Comparison of ENCODE assay signal across 10 mouse cellular contexts in genomic region chr14:103680285-103680819, GRCm38 (mm10). TPM values are rescaled to one million over a fixed set of nuclear protein-coding genes. Genes with fewer than 3 reads are reported as not detected.
DNase-seq lines count a peak whose midpoint lies in the region; ATAC-seq and TF ChIP-seq lines count a peak whose summit lies in the region.
"Had no signal": no experiment of that assay in that cellular context is flagged by ENCODE, and none has a peak within 500 bp of the region (broad histone marks: within the 10 kb centered on the region; RNA-seq: fewer than 3 reads in every experiment).

No protein-coding gene starts in this region.

- H3K4me3 ChIP-seq in heart, embryonic 13.5 days: peak overlapping the region; percentile 46
- H3K4me3 ChIP-seq in cortical plate, adult 2 months (ENCODE audit: insufficient read depth, low read length): no peak overlapping the region
- H3K4me3 ChIP-seq in hindbrain, embryonic 14.5 days (replicated peaks; ENCODE audit: low read length): no peak overlapping the region
- H3K4me3 ChIP-seq in midbrain, embryonic 14.5 days (replicated peaks; ENCODE audit: low read depth, low read length): no peak overlapping the region
- H3K4me3 ChIP-seq: embryonic facial prominence, embryonic 12.5 days had no signal

- no peak for ATAC-seq in heart, embryonic 13.5 days (ENCODE audit: extremely low read depth, insufficient number of reproducible peaks, low FRiP score, low TSS enrichment)
- ATAC-seq in hindbrain, embryonic 14.5 days (ENCODE audit: low FRiP score): peak; percentile 24; the same call in 1 of the 2 replicates
- no peak for ATAC-seq in midbrain, embryonic 14.5 days (ENCODE audit: low FRiP score, low TSS enrichment)
- ATAC-seq in frontal cortex, adult (ENCODE audit: low TSS enrichment): no peak

- TF ChIP-seq POLR2A in cortical plate, adult 2 months (IDR thresholded peaks at IDR 0.05; ENCODE audit: extremely low read depth, insufficient read depth, low read length): no peak

- no peaks in the 10 kb centered on the region for H3K9me3 ChIP-seq in heart, embryonic 13.5 days
- H3K9me3 ChIP-seq in hindbrain, embryonic 14.5 days (ENCODE audit: control insufficient read depth, low read length): no peaks in the 10 kb centered on the region
- no peaks in the 10 kb centered on the region for H3K9me3 ChIP-seq in midbrain, embryonic 14.5 days (ENCODE audit: control insufficient read depth, low read length)
- H3K9me3 ChIP-seq: embryonic facial prominence, embryonic 12.5 days had no signal

- WGBS in heart, embryonic 13.5 days: 27% methylated on average over 7 of the region's 7 CpGs
- 62% methylated on average over 7 of the region's 7 CpGs for WGBS in hindbrain, embryonic 14.5 days
- WGBS in midbrain, embryonic 14.5 days: 57% methylated on average over 7 of the region's 7 CpGs

- no peaks in the 10 kb centered on the region for H3K36me3 ChIP-seq in heart, embryonic 13.5 days
- H3K36me3 ChIP-seq in hindbrain, embryonic 14.5 days (replicated peaks; ENCODE audit: control insufficient read depth, insufficient read depth): no peaks in the 10 kb centered on the region
- H3K36me3 ChIP-seq in midbrain, embryonic 14.5 days (ENCODE audit: control insufficient read depth, insufficient read depth, low read length): no peaks in the 10 kb centered on the region
- H3K36me3 ChIP-seq: embryonic facial prominence, embryonic 12.5 days had no signal

- peaks cover 16% of the 10 kb centered on the region for H3K4me1 ChIP-seq in heart, embryonic 13.5 days
- peaks cover 26% of the 10 kb centered on the region for H3K4me1 ChIP-seq in cortical plate, adult 2 months (ENCODE audit: control insufficient read depth, insufficient read depth, low read length)
- peaks cover 47% of the 10 kb centered on the region for H3K4me1 ChIP-seq in hindbrain, embryonic 14.5 days (replicated peaks; ENCODE audit: control insufficient read depth, insufficient read depth, low read length)
- H3K4me1 ChIP-seq in midbrain, embryonic 14.5 days (ENCODE audit: control insufficient read depth, insufficient read depth, low read length): peaks cover 37% of the 10 kb centered on the region

- H3K4me2 ChIP-seq in heart, embryonic 13.5 days: peak overlapping the region; percentile 69
- H3K4me2 ChIP-seq in hindbrain, embryonic 14.5 days (replicated peaks): peak overlapping the region; percentile 36
- peak overlapping the region; percentile 29 for H3K4me2 ChIP-seq in midbrain, embryonic 14.5 days (ENCODE audit: low read length)
- H3K4me2 ChIP-seq: embryonic facial prominence, embryonic 12.5 days had no signal

- H3K9ac ChIP-seq in heart, embryonic 13.5 days: peak overlapping the region; percentile 71
- H3K9ac ChIP-seq in hindbrain, embryonic 14.5 days: peak overlapping the region; percentile 40
- H3K9ac ChIP-seq in midbrain, embryonic 14.5 days (replicated peaks; ENCODE audit: low read length): no peak overlapping the region
- H3K9ac ChIP-seq: embryonic facial prominence, embryonic 12.5 days had no signal

- H3K27me3 ChIP-seq in heart, embryonic 13.5 days (replicated peaks): peaks cover 24% of the 10 kb centered on the region
- H3K27me3 ChIP-seq in hindbrain, embryonic 14.5 days (ENCODE audit: control insufficient read depth, insufficient read depth, low read length): no peaks in the 10 kb centered on the region
- no peaks in the 10 kb centered on the region for H3K27me3 ChIP-seq in midbrain, embryonic 14.5 days (ENCODE audit: control insufficient read depth, insufficient read depth, low read length)
- H3K27me3 ChIP-seq: embryonic facial prominence, embryonic 12.5 days had no signal

- no peak overlapping the region for H3K27ac ChIP-seq in heart, embryonic 13.5 days (replicated peaks)
- peak overlapping the region; percentile 31; the same call in 1 of the 2 replicates for H3K27ac ChIP-seq in cortical plate, adult 2 months (ENCODE audit: insufficient read depth, low read length)
- peak overlapping the region; percentile 76 for H3K27ac ChIP-seq in hindbrain, embryonic 14.5 days
- peak overlapping the region; percentile 55 for H3K27ac ChIP-seq in midbrain, embryonic 14.5 days (replicated peaks; ENCODE audit: low read depth, low read length)
- H3K27ac ChIP-seq: embryonic facial prominence, embryonic 12.5 days had no signal

- DNase-seq in heart, adult 8-10 months (ENCODE audit: low spot score): no peak
- DNase-seq in hindbrain, embryonic 14.5 days (ENCODE audit: low spot score): no peak
- DNase-seq in midbrain, embryonic 14.5 days: no peak
- DNase-seq in spleen, postnatal 14 days (ENCODE audit: low spot score in 2 of 2): no peak
- DNase-seq in kidney, postnatal 10 days: no peak
- DNase-seq: adrenal gland, postnatal 25 days had no signal

- no peak for TF ChIP-seq CTCF in cortical plate, adult 2 months (IDR thresholded peaks at IDR 0.05; ENCODE audit: extremely low read depth, insufficient read depth, low read length)

RNA-seq across cellular contexts. Expression of gene Slain1, which starts 30.3 kb away (rescaled TPM):
- 0.31 and 0.43 TPM in 2 replicates for polyA plus RNA-seq in heart, embryonic 13.5 days (2015; fragmentation: Nextera tagmentation; extraction: Ambion mirVana)
- under 1 TPM; 0.16 to 0.52 (median 0.36) TPM for total RNA-seq in heart, adult 8-10 months (2022)
- polyA plus RNA-seq in cortical plate, adult 2 months (2012; rRNA removed): 58.4 and 72.4 TPM in 2 replicates
- 28.4 and 31.6 TPM in 2 replicates for polyA plus RNA-seq in hindbrain, embryonic 14.5 days (2014; fragmentation: Nextera tagmentation; extraction: Ambion mirVana)
- polyA plus RNA-seq in midbrain, embryonic 14.5 days (2014; fragmentation: Nextera tagmentation; extraction: Ambion mirVana): 30.8 and 33.1 TPM in 2 replicates

Comparison
In these comparisons a context has a peak if more than half of its experiments do, and no peak if none do; other contexts are left out.
1. RNA of gene Slain1, which starts 30.3 kb away (polyA plus RNA-seq): 58.4 to 72.4 TPM in cortical plate, adult 2 months, 30.8 to 33.1 TPM in midbrain, embryonic 14.5 days and 28.4 to 31.6 TPM in hindbrain, embryonic 14.5 days; 0.31 to 0.43 TPM in heart, embryonic 13.5 days; every median in the first group is over 10 times any median in the second.
2. Peak in every context shown above with its lines, with median percentiles within 50 percentile points of each other: H3K4me2 ChIP-seq.